Comparison of ENCODE assay signal across 9 mouse cellular contexts in the genomic region with DNA sequence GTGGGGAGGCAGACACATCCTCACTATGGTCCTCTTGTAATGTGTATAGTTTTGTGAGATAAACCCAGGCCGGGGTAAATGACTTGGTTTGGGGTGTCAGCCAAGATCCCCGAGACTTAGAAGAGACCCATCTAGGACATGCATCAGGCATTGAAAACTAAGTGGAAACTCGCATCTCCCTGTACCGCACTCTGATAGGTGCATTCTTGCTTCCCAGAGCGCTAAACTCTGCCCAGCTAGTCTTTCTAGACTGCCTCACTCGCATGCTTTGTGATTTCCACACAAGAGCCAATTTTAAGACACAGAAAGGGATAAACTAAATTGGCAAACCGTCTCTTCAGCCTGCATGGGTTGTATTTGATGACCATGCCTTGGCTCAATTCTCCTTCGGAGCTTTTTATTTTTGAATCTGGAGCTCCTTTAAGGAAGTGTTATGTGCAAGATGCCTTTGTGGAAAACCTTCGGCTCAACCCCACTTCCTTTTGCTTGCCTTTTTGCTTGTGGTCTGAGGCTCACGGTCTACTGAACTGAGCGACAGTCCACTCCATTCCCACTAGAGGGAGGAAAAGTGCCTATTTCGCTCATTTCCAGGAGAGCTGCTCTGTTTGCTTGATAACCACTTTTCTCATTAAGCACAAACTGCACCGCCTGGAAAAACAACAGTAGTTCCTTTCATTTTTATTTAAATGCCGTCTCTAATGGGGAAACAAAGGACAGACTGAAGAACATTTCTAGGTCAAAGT. TPM values are rescaled to one million over a fixed set of nuclear protein-coding genes. Genes with fewer than 3 reads are reported as not detected.
DNase-seq lines count a peak whose midpoint lies in the region; ATAC-seq and TF ChIP-seq lines count a peak whose summit lies in the region.
"Had no signal": no experiment of that assay in that cellular context is flagged by ENCODE, and none has a peak within 500 bp of the region (broad histone marks: within the 10 kb centered on the region; RNA-seq: fewer than 3 reads in every experiment).

No protein-coding gene starts in this region.

- peak; percentile 12; the same call in 1 of the 2 replicates for TF ChIP-seq CTCF in liver, adult 2 months (IDR thresholded peaks at IDR 0.05; ENCODE audit: low read depth, low read length)
- peak; percentile 73 for TF ChIP-seq CTCF in stomach, postnatal 0 days (IDR thresholded peaks at IDR 0.05; ENCODE audit: low read depth)

- H3K9ac ChIP-seq in liver, adult 2 months (ENCODE audit: low read depth, low read length) = no peak overlapping the region
- H3K9ac ChIP-seq in liver, embryonic 12.5 days = no peak overlapping the region
- H3K9ac ChIP-seq in embryonic facial prominence, embryonic 11.5 days (replicated peaks; ENCODE audit: low read length) = no peak overlapping the region
- H3K9ac ChIP-seq in hindbrain, embryonic 12.5 days = 0 out of 2 replicates have a peak overlapping the region, but pooled peaks have one; percentile 1
- H3K9ac ChIP-seq in stomach, postnatal 0 days (ENCODE audit: low read length) = no peak overlapping the region

- no peaks in the 10 kb centered on the region for H3K36me3 ChIP-seq in liver, adult 2 months (ENCODE audit: control insufficient read depth, insufficient read depth, low read length)
- no peaks in the 10 kb centered on the region for H3K36me3 ChIP-seq in liver, embryonic 12.5 days
- H3K36me3 ChIP-seq in embryonic facial prominence, embryonic 11.5 days (replicated peaks; ENCODE audit: control insufficient read depth, insufficient read depth, low read depth, low read length) = no peaks in the 10 kb centered on the region
- no peaks in the 10 kb centered on the region for H3K36me3 ChIP-seq in hindbrain, embryonic 12.5 days
- no peaks in the 10 kb centered on the region for H3K36me3 ChIP-seq in stomach, postnatal 0 days (ENCODE audit: control insufficient read depth, insufficient read depth, low read length)

- WGBS in liver, adult 2 months = 58% methylated on average over 14 of the region's 14 CpGs
- 53% methylated on average over 14 of the region's 14 CpGs for WGBS in liver, embryonic 12.5 days (ENCODE audit: insufficient replicate concordance)
- WGBS in embryonic facial prominence, embryonic 11.5 days = 40% methylated on average over 14 of the region's 14 CpGs
- 43% methylated on average over 14 of the region's 14 CpGs for WGBS in hindbrain, embryonic 12.5 days
- WGBS in stomach, postnatal 0 days = 47% methylated on average over 14 of the region's 14 CpGs

- no peak overlapping the region for H3K27ac ChIP-seq in liver, adult 2 months (replicated peaks; ENCODE audit: insufficient read depth, low read depth, low read length)
- H3K27ac ChIP-seq in liver, embryonic 12.5 days = no peak overlapping the region
- 0 out of 2 replicates have a peak overlapping the region, but pooled peaks have one; percentile 2 for H3K27ac ChIP-seq in embryonic facial prominence, embryonic 11.5 days (replicated peaks; ENCODE audit: low read depth, low read length)
- H3K27ac ChIP-seq in hindbrain, embryonic 12.5 days = peak overlapping the region; percentile 44; the same call in 1 of the 2 replicates
- no peak overlapping the region for H3K27ac ChIP-seq in stomach, postnatal 0 days (replicated peaks)

- H3K4me2 ChIP-seq in liver, embryonic 12.5 days = no peak overlapping the region
- H3K4me2 ChIP-seq in embryonic facial prominence, embryonic 11.5 days (ENCODE audit: low read depth, low read length) = no peak overlapping the region
- H3K4me2 ChIP-seq in hindbrain, embryonic 12.5 days (replicated peaks) = peak overlapping the region; percentile 17; the same call in 1 of the 2 replicates
- no peak overlapping the region for H3K4me2 ChIP-seq in stomach, postnatal 0 days (replicated peaks; ENCODE audit: low read depth)

- H3K4me3 ChIP-seq in liver, adult 2 months (ENCODE audit: insufficient read depth, low read depth, low read length) = no peak overlapping the region
- no peak overlapping the region for H3K4me3 ChIP-seq in liver, embryonic 12.5 days
- H3K4me3 ChIP-seq in embryonic facial prominence, embryonic 11.5 days (ENCODE audit: low read depth, low read length) = no peak overlapping the region
- H3K4me3 ChIP-seq in hindbrain, embryonic 12.5 days = no peak overlapping the region
- H3K4me3 ChIP-seq in stomach, postnatal 0 days (ENCODE audit: low read depth, low read length) = no peak overlapping the region
- H3K4me3 ChIP-seq: megakaryocyte, embryonic 14.5 days had no signal

- H3K4me1 ChIP-seq in liver, adult 2 months (ENCODE audit: control insufficient read depth, insufficient read depth, low read length) = no peaks in the 10 kb centered on the region
- peaks cover 37% of the 10 kb centered on the region for H3K4me1 ChIP-seq in liver, embryonic 12.5 days
- no peaks in the 10 kb centered on the region for H3K4me1 ChIP-seq in embryonic facial prominence, embryonic 11.5 days (ENCODE audit: control insufficient read depth, insufficient read depth, low read length)
- peaks cover 9% of the 10 kb centered on the region; the same call in 1 of the 2 replicates for H3K4me1 ChIP-seq in hindbrain, embryonic 12.5 days
- no peaks in the 10 kb centered on the region for H3K4me1 ChIP-seq in stomach, postnatal 0 days (replicated peaks; ENCODE audit: control insufficient read depth, insufficient read depth)
- H3K4me1 ChIP-seq: megakaryocyte, embryonic 14.5 days had no signal

- no peaks in the 10 kb centered on the region for H3K27me3 ChIP-seq in liver, adult 2 months (ENCODE audit: control insufficient read depth, insufficient read depth, low read length)
- H3K27me3 ChIP-seq in liver, embryonic 12.5 days (replicated peaks) = no peaks in the 10 kb centered on the region
- H3K27me3 ChIP-seq in embryonic facial prominence, embryonic 11.5 days (ENCODE audit: control insufficient read depth, insufficient read depth, low read length) = no peaks in the 10 kb centered on the region
- H3K27me3 ChIP-seq in hindbrain, embryonic 12.5 days = peaks cover 3% of the 10 kb centered on the region; the same call in 1 of the 2 replicates
- H3K27me3 ChIP-seq in stomach, postnatal 0 days (ENCODE audit: control insufficient read depth, insufficient read depth, low read length) = no peaks in the 10 kb centered on the region
- H3K27me3 ChIP-seq: megakaryocyte, embryonic 14.5 days had no signal

- no peak for TF ChIP-seq POLR2A in liver, adult 2 months (IDR thresholded peaks at IDR 0.05; ENCODE audit: extremely low read depth, insufficient read depth, low read length)

- no peak for DNase-seq in liver, adult 2 months (ENCODE audit: extremely low read depth, low read depth, low spot score)
- peak; percentile 77 for DNase-seq in embryonic facial prominence, embryonic 11.5 days (ENCODE audit: low spot score)
- peak; percentile 56 to 57 for DNase-seq in layer of hippocampus, postnatal 10 days (ENCODE audit: low spot score in 2 of 2)
- peak; percentile 21 for DNase-seq in stomach, postnatal 0 days (ENCODE audit: low spot score)
- no peak for DNase-seq in thymus, postnatal 0 days (ENCODE audit: low spot score)

- H3K9me3 ChIP-seq in liver, embryonic 12.5 days (replicated peaks) = no peaks in the 10 kb centered on the region
- H3K9me3 ChIP-seq in embryonic facial prominence, embryonic 11.5 days (replicated peaks; ENCODE audit: control insufficient read depth, low read length) = no peaks in the 10 kb centered on the region
- H3K9me3 ChIP-seq in hindbrain, embryonic 12.5 days (replicated peaks) = no peaks in the 10 kb centered on the region
- H3K9me3 ChIP-seq in stomach, postnatal 0 days (ENCODE audit: control insufficient read depth, low read length) = no peaks in the 10 kb centered on the region
- H3K9me3 ChIP-seq: megakaryocyte, embryonic 14.5 days had no signal

- H3K79me2 ChIP-seq in liver, adult 2 months (ENCODE audit: control insufficient read depth, insufficient read depth, low read length) = no peaks in the 10 kb centered on the region

- ATAC-seq in liver, embryonic 12.5 days = no peak
- ATAC-seq in embryonic facial prominence, embryonic 11.5 days (replicated peaks; ENCODE audit: insufficient number of reproducible peaks, low FRiP score, low TSS enrichment, low read depth) = no peak
- peak; percentile 56; the same call in 1 of the 2 replicates for ATAC-seq in hindbrain, embryonic 12.5 days (ENCODE audit: low FRiP score)
- ATAC-seq in megakaryocyte progenitor cell, adult 5-6 weeks (replicated peaks; ENCODE audit: poor library complexity) = peak; percentile 89
- ATAC-seq in stomach, postnatal 0 days (ENCODE audit: low FRiP score, low TSS enrichment) = no peak

- TF ChIP-seq EP300 in stomach, postnatal 0 days (optimal IDR thresholded peaks at IDR 0.05) = no peak

RNA-seq across cellular contexts. Expression of gene Cmpk2, which starts 19.0 kb away (rescaled TPM):
- 5.7 and 7.0 TPM in 2 replicates for total RNA-seq in liver, adult 2 months (2014; rRNA removed)
- 3.6 and 4.8 TPM in 2 replicates for polyA plus RNA-seq in liver, adult 2 months (2012; rRNA removed)
- polyA plus RNA-seq in liver, embryonic 12.5 days (2016; fragmentation: Nextera tagmentation; extraction: Ambion mirVana) = 9.2 and 10.0 TPM in 2 replicates
- polyA plus RNA-seq in embryonic facial prominence, embryonic 11.5 days (2014; fragmentation: Nextera tagmentation; extraction: Ambion mirVana) = 5.9 and 6.4 TPM in 2 replicates
- 7.6 and 8.8 TPM in 2 replicates for polyA plus RNA-seq in hindbrain, embryonic 12.5 days (2016; fragmentation: Nextera tagmentation; extraction: Ambion mirVana)
- 10 to 100 TPM; 19.9 to 21.6 TPM for total RNA-seq in layer of hippocampus, postnatal 10 days (2021)
- total RNA-seq in megakaryocyte progenitor cell, adult 5-6 weeks (2015) = 23.2 and 25.2 TPM in 2 replicates
- total RNA-seq in megakaryocyte progenitor cell, adult 5-6 weeks (2017) = 11.7 and 16.1 TPM in 2 replicates
- polyA plus RNA-seq in stomach, postnatal 0 days (2015; fragmentation: Nextera tagmentation; extraction: Ambion mirVana) = 2.9 and 4.3 TPM in 2 replicates
- 6.1 and 6.8 TPM in 2 replicates for polyA plus RNA-seq in thymus, postnatal 0 days (2015; fragmentation: Nextera tagmentation; extraction: Ambion mirVana)

RNA-seq across cellular contexts. Expression of gene Rsad2, which starts 31.8 kb away (rescaled TPM):
- 6.2 and 7.1 TPM in 2 replicates for total RNA-seq in liver, adult 2 months (2014; rRNA removed)
- 2.0 and 3.6 TPM in 2 replicates for polyA plus RNA-seq in liver, adult 2 months (2012; rRNA removed)
- polyA plus RNA-seq in liver, embryonic 12.5 days (2016; fragmentation: Nextera tagmentation; extraction: Ambion mirVana) = 0.53 and 0.75 TPM in 2 replicates
- 0.67 and 1.0 TPM in 2 replicates for polyA plus RNA-seq in embryonic facial prominence, embryonic 11.5 days (2014; fragmentation: Nextera tagmentation; extraction: Ambion mirVana)
- polyA plus RNA-seq in hindbrain, embryonic 12.5 days (2016; fragmentation: Nextera tagmentation; extraction: Ambion mirVana) = 0.60 and 0.70 TPM in 2 replicates
- total RNA-seq in layer of hippocampus, postnatal 10 days (2021) = 1 to 10 TPM in 1 of 2 experiments, under 1 TPM in 1; 0.46 to 1.0 TPM
- total RNA-seq in megakaryocyte progenitor cell, adult 5-6 weeks (2015) = 0.96 and 1.3 TPM in 2 replicates
- total RNA-seq in megakaryocyte progenitor cell, adult 5-6 weeks (2017) = 0.87 and 1.0 TPM in 2 replicates
- polyA plus RNA-seq in stomach, postnatal 0 days (2015; fragmentation: Nextera tagmentation; extraction: Ambion mirVana) = 0.89 and 1.2 TPM in 2 replicates
- polyA plus RNA-seq in thymus, postnatal 0 days (2015; fragmentation: Nextera tagmentation; extraction: Ambion mirVana) = 5.1 and 6.5 TPM in 2 replicates

Comparison
In these comparisons a context has a peak if more than half of its experiments do, and no peak if none do; other contexts are left out.
1. DNase-seq: peak in embryonic facial prominence, embryonic 11.5 days (single experiment), layer of hippocampus, postnatal 10 days (2 of 2) and stomach, postnatal 0 days (single experiment); none in liver, adult 2 months (single experiment) and thymus, postnatal 0 days (single experiment).
2. H3K27ac ChIP-seq: peak in embryonic facial prominence, embryonic 11.5 days (single experiment) and hindbrain, embryonic 12.5 days (single experiment); none in liver, adult 2 months (single experiment), liver, embryonic 12.5 days (single experiment) and stomach, postnatal 0 days (single experiment).
3. ATAC-seq: peak in hindbrain, embryonic 12.5 days (single experiment) and megakaryocyte progenitor cell, adult 5-6 weeks (single experiment); none in liver, embryonic 12.5 days (single experiment), embryonic facial prominence, embryonic 11.5 days (single experiment) and stomach, postnatal 0 days (single experiment).